Comparison of ENCODE assay signal across 8 mouse cellular contexts in the genomic region with DNA sequence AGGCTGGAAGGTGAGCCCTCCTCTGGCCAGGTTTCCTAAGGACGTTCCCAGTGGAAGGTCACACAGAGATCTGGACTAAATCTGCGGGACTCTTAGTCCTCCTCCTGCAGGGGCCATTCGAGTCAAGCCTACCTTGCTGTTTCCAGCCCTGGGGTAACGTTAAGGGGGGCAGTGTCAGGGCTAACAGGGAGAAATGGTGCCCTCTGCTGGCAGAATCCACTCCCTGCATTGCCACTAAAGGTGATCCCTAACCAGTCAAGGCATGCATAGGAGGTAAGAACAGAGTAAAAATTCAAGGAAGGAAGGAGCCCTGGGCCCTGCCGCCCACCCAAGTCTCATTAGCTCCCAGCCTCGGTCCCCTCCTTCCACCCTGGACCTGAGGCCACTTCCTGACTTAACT. TPM values are rescaled to one million over a fixed set of nuclear protein-coding genes. Genes with fewer than 3 reads are reported as not detected.
A peak's percentile ranks its signal among the peaks of the same experiment; 100 is the strongest.
DNase-seq lines count a peak whose midpoint lies in the region; ATAC-seq and TF ChIP-seq lines count a peak whose summit lies in the region.

No protein-coding gene starts in this region.

- no peaks in the 10 kb centered on the region for H3K9me3 ChIP-seq in limb, embryonic 13.5 days
- H3K9me3 ChIP-seq in stomach, embryonic 14.5 days (ENCODE audit: control insufficient read depth, low read depth, low read length): no peaks in the 10 kb centered on the region

- H3K4me3 ChIP-seq in testis, adult 2 months (ENCODE audit: control insufficient read depth, low read depth, low read length): no peak overlapping the region
- no peak overlapping the region for H3K4me3 ChIP-seq in limb, embryonic 13.5 days
- H3K4me3 ChIP-seq in stomach, embryonic 14.5 days (ENCODE audit: low read depth, low read length): no peak overlapping the region

- H3K36me3 ChIP-seq in testis, adult 2 months (ENCODE audit: control insufficient read depth, insufficient read depth, low read length): no peaks in the 10 kb centered on the region
- peaks cover 16% of the 10 kb centered on the region for H3K36me3 ChIP-seq in limb, embryonic 13.5 days
- peaks cover 6% of the 10 kb centered on the region for H3K36me3 ChIP-seq in stomach, embryonic 14.5 days (ENCODE audit: control insufficient read depth, insufficient read depth, low read length)

- H3K4me2 ChIP-seq in limb, embryonic 13.5 days (replicated peaks): no peak overlapping the region
- no peak overlapping the region for H3K4me2 ChIP-seq in stomach, embryonic 14.5 days (replicated peaks; ENCODE audit: low read depth, low read length)

- peak; percentile 62; the same call in 1 of the 2 replicates for ATAC-seq in limb, embryonic 13.5 days (ENCODE audit: low FRiP score, low read depth)
- ATAC-seq in stomach, embryonic 14.5 days (ENCODE audit: insufficient number of reproducible peaks, insufficient read depth, low FRiP score, low read depth): 0 out of 2 replicates have a peak, but pooled peaks have one; percentile 29

- H3K9ac ChIP-seq in limb, embryonic 13.5 days: no peak overlapping the region
- no peak overlapping the region for H3K9ac ChIP-seq in stomach, embryonic 14.5 days (replicated peaks; ENCODE audit: low read depth, low read length)

- no peaks in the 10 kb centered on the region for H3K27me3 ChIP-seq in testis, adult 2 months (ENCODE audit: control insufficient read depth, insufficient read depth, low read length)
- H3K27me3 ChIP-seq in limb, embryonic 13.5 days: no peaks in the 10 kb centered on the region
- no peaks in the 10 kb centered on the region for H3K27me3 ChIP-seq in stomach, embryonic 14.5 days (ENCODE audit: control insufficient read depth, insufficient read depth, low read length)

- TF ChIP-seq CTCF in testis, adult 2 months (IDR thresholded peaks at IDR 0.05; ENCODE audit: control insufficient read depth, insufficient read depth, insufficient replicate concordance, low read depth, low read length): peak; percentile 90

- TF ChIP-seq POLR2A in testis, adult 2 months (IDR thresholded peaks at IDR 0.05; ENCODE audit: control insufficient read depth, low read depth, low read length): no peak

- no peak overlapping the region for H3K27ac ChIP-seq in testis, adult 2 months (ENCODE audit: control insufficient read depth, insufficient read depth, low read depth, low read length)
- no peak overlapping the region for H3K27ac ChIP-seq in limb, embryonic 13.5 days
- no peak overlapping the region for H3K27ac ChIP-seq in stomach, embryonic 14.5 days (ENCODE audit: low read length)

- peaks cover 4% of the 10 kb centered on the region for H3K4me1 ChIP-seq in testis, adult 2 months (ENCODE audit: control insufficient read depth, insufficient read depth, low read length)
- peaks cover 28% of the 10 kb centered on the region for H3K4me1 ChIP-seq in limb, embryonic 13.5 days
- H3K4me1 ChIP-seq in stomach, embryonic 14.5 days (ENCODE audit: control insufficient read depth, insufficient read depth, low read length): no peaks in the 10 kb centered on the region

- WGBS in limb, embryonic 13.5 days: 2% methylated on average over 6 of the region's 6 CpGs
- WGBS in stomach, embryonic 14.5 days: 4% methylated on average over 6 of the region's 6 CpGs

- DNase-seq in testis, postnatal 14 days (ENCODE audit: low spot score): no peak
- DNase-seq in cerebellum, postnatal 36 days: peak; percentile 77 to 79
- peak; percentile 86 for DNase-seq in gastrocnemius, postnatal 10 days
- peak; percentile 73 to 87 for DNase-seq in kidney, adult 8-10 months
- peak; percentile 81 for DNase-seq in neural tube, embryonic 10.5 days (ENCODE audit: extremely low spot score, low spot score)

RNA-seq across cellular contexts. Expression of a gene that starts 15.0 kb away (rescaled TPM):
- polyA plus RNA-seq in testis, adult 2 months (2012; rRNA removed): 8.7 and 11.4 TPM in 2 replicates
- total RNA-seq in gastrocnemius, postnatal 10 days (2021): under 1 TPM; 0.52 to 0.81 TPM
- polyA plus RNA-seq in limb, embryonic 13.5 days (2015; fragmentation: Nextera tagmentation; extraction: Ambion mirVana): 31.6 and 35.2 TPM in 2 replicates
- 31.6 and 37.9 TPM in 2 replicates for polyA plus RNA-seq in stomach, embryonic 14.5 days (2014; fragmentation: Nextera tagmentation; extraction: Ambion mirVana)

RNA-seq across cellular contexts. Expression of a gene that starts 25.7 kb away (rescaled TPM):
- polyA plus RNA-seq in testis, adult 2 months (2012; rRNA removed): 13.4 and 13.9 TPM in 2 replicates
- 10 to 100 TPM; 12.5 to 17.1 TPM for total RNA-seq in gastrocnemius, postnatal 10 days (2021)
- 33.6 and 35.5 TPM in 2 replicates for polyA plus RNA-seq in limb, embryonic 13.5 days (2015; fragmentation: Nextera tagmentation; extraction: Ambion mirVana)
- 44.2 and 44.3 TPM in 2 replicates for polyA plus RNA-seq in stomach, embryonic 14.5 days (2014; fragmentation: Nextera tagmentation; extraction: Ambion mirVana)

RNA-seq across cellular contexts. Expression of a gene that starts 34.7 kb away (rescaled TPM):
- polyA plus RNA-seq in testis, adult 2 months (2012; rRNA removed): 24.9 and 26.2 TPM in 2 replicates
- total RNA-seq in gastrocnemius, postnatal 10 days (2021): under 1 TPM; 0.16 to 0.43 TPM
- polyA plus RNA-seq in limb, embryonic 13.5 days (2015; fragmentation: Nextera tagmentation; extraction: Ambion mirVana): 0.98 and 1.6 TPM in 2 replicates
- polyA plus RNA-seq in stomach, embryonic 14.5 days (2014; fragmentation: Nextera tagmentation; extraction: Ambion mirVana): 0.65 and 0.66 TPM in 2 replicates

Comparison
In these comparisons a context has a peak if more than half of its experiments do, and no peak if none do; other contexts are left out.
1. RNA of a gene that starts 34.7 kb away (polyA plus RNA-seq): 24.9 to 26.2 TPM in testis, adult 2 months; 0.98 to 1.6 TPM in limb, embryonic 13.5 days and 0.65 to 0.66 TPM in stomach, embryonic 14.5 days; every median in the first group is over 10 times any median in the second.